Comparison of ENCODE assay signal across 8 mouse cellular contexts in genomic region chr4:154907833-154908232, GRCm38 (mm10). TPM values are rescaled to one million over a fixed set of nuclear protein-coding genes. Genes with fewer than 3 reads are reported as not detected.
A peak's percentile ranks its signal among the peaks of the same experiment; 100 is the strongest.
DNase-seq lines count a peak whose midpoint lies in the region; ATAC-seq and TF ChIP-seq lines count a peak whose summit lies in the region.

No protein-coding gene starts in this region.

- DNase-seq in ovary, adult 18-20 months (ENCODE audit: low spot score): peak; percentile 38
- DNase-seq in ovary, postnatal 10 days (ENCODE audit: low spot score): no peak
- peak; percentile 84 to 90 for DNase-seq in cerebellum, postnatal 14 days
- peak; percentile 35 to 58 for DNase-seq in frontal cortex, postnatal 10 days (ENCODE audit: low spot score in 2 of 2)
- DNase-seq in left cerebral cortex, adult 2 months (ENCODE audit: extremely low spot score in 1 of 2, low spot score in 2 of 2): peak; percentile 53 to 62
- DNase-seq in lung, postnatal 4 days: peak; percentile 78 to 85
- peak; percentile 72 to 79 for DNase-seq in right cerebral cortex, postnatal 10 days (ENCODE audit: low spot score in 2 of 2)

- peak; percentile 52 for ATAC-seq in inflammation-experienced regulatory T-cells, adult 6 months

- TF ChIP-seq CTCF in left cerebral cortex, adult 2 months (IDR thresholded peaks at IDR 0.05): peak; percentile 87

- H3K27ac ChIP-seq in left cerebral cortex, adult 2 months: no peak overlapping the region

- intact Hi-C loops in left cerebral cortex, adult 2 months (cut with DNase I): loop anchor here (2.0 kb wide), 1 partner anchor 29 kb away; no protein-coding TSS in a partner anchor

- H3K4me3 ChIP-seq in left cerebral cortex, adult 2 months: no peak overlapping the region

RNA-seq across cellular contexts. Expression of gene Fam213b, which starts 8.9 kb away (rescaled TPM):
- 10 to 100 TPM in 2 of 3 experiments, 1 to 10 TPM in 1; 2.8 to 17.4 (median 15.1) TPM for polyA plus RNA-seq in inflammation-experienced regulatory T-cells, adult 6 months (2017; shearing (Covaris generic))
- 10 to 100 TPM; 59.8 to 66.7 TPM for total RNA-seq in left cerebral cortex, adult 2 months (2021)

RNA-seq across cellular contexts. Expression of gene Tnfrsf14, which starts 20.5 kb away (rescaled TPM):
- 100 to 1,000 TPM in 2 of 3 experiments, 10 to 100 TPM in 1; 10.2 to 157 (median 117) TPM for polyA plus RNA-seq in inflammation-experienced regulatory T-cells, adult 6 months (2017; shearing (Covaris generic))
- 1 to 10 TPM; 1.3 to 1.5 TPM for total RNA-seq in left cerebral cortex, adult 2 months (2021)

RNA-seq across cellular contexts. Expression of gene Mmel1, which starts 38.4 kb away (rescaled TPM):
- not detected for polyA plus RNA-seq in inflammation-experienced regulatory T-cells, adult 6 months (2017; shearing (Covaris generic))
- under 1 TPM; 0.41 to 0.84 TPM for total RNA-seq in left cerebral cortex, adult 2 months (2021)

RNA-seq across cellular contexts. Expression of gene Hes5, which starts 52.9 kb away (rescaled TPM):
- polyA plus RNA-seq in inflammation-experienced regulatory T-cells, adult 6 months (2017; shearing (Covaris generic)): 1 to 10 TPM in 2 of 3 experiments, not detected in 1; 1.2 to 1.3 TPM
- total RNA-seq in left cerebral cortex, adult 2 months (2021): 10 to 100 TPM; 22.3 to 25.3 TPM

RNA-seq across cellular contexts. Expression of gene Pank4, which starts 56.1 kb away (rescaled TPM):
- polyA plus RNA-seq in inflammation-experienced regulatory T-cells, adult 6 months (2017; shearing (Covaris generic)): 10 to 100 TPM; 22.1 to 59.6 (median 49.1) TPM
- 10 to 100 TPM; 45.1 to 45.5 TPM for total RNA-seq in left cerebral cortex, adult 2 months (2021)
